ENCODE assay signal across 33 mouse cellular contexts in genomic region chr12:91956411-91956810, GRCm38 (mm10).
"Had no signal": no experiment of that assay in that cellular context is flagged by ENCODE, and none has a peak within 500 bp of the region (broad histone marks: within the 10 kb centered on the region; RNA-seq: fewer than 3 reads in every experiment).

No protein-coding gene starts in this region.

- H3K4me1 ChIP-seq: heart, embryonic 10.5 days; heart, embryonic 13.5 days; heart, embryonic 15.5 days; hindbrain, embryonic 10.5 days; hindbrain, embryonic 12.5 days; hindbrain, embryonic 13.5 days; hindbrain, embryonic 15.5 days; intestine, embryonic 15.5 days; kidney, embryonic 15.5 days had no signal

- H3K9me3 ChIP-seq: heart, embryonic 10.5 days; heart, embryonic 12.5 days; heart, embryonic 13.5 days; heart, embryonic 15.5 days; hindbrain, embryonic 10.5 days; hindbrain, embryonic 12.5 days; hindbrain, embryonic 13.5 days; hindbrain, embryonic 15.5 days; intestine, embryonic 15.5 days; kidney, embryonic 15.5 days had no signal

- DNase-seq: heart, postnatal 10 days; heart, postnatal 14 days; heart, postnatal 36 days; heart, postnatal 4 days; kidney, adult 11 months; kidney, adult 18-20 months; kidney, adult 2 months; kidney, adult 8-10 months; kidney, adult 9 months; kidney, postnatal 10 days; kidney, postnatal 14 days; kidney, postnatal 25 days; kidney, postnatal 36 days; kidney, postnatal 4 days; layer of hippocampus, adult 9-11 months; layer of hippocampus, postnatal 36 days had no signal

- ATAC-seq: hindbrain, embryonic 16.5 days; hindbrain, postnatal 0 days; inflammation-experienced regulatory T-cells, adult 6 months; intestine, embryonic 15.5 days; intestine, embryonic 16.5 days; intestine, postnatal 0 days had no signal

- H3K27me3 ChIP-seq: heart, embryonic 12.5 days; heart, embryonic 13.5 days; heart, embryonic 15.5 days; hindbrain, embryonic 12.5 days; hindbrain, embryonic 13.5 days; hindbrain, embryonic 15.5 days; intestine, embryonic 15.5 days; kidney, embryonic 15.5 days had no signal

- H3K4me3 ChIP-seq: heart, embryonic 10.5 days; heart, embryonic 12.5 days; heart, embryonic 13.5 days; heart, embryonic 15.5 days; hindbrain, embryonic 10.5 days; hindbrain, embryonic 12.5 days; hindbrain, embryonic 13.5 days; hindbrain, embryonic 15.5 days; intestine, embryonic 15.5 days; kidney, embryonic 15.5 days; layer of hippocampus, adult 2 months; left cerebral cortex, adult 2 months had no signal

- H3K36me3 ChIP-seq: heart, embryonic 10.5 days; heart, embryonic 12.5 days; heart, embryonic 13.5 days; heart, embryonic 15.5 days; hindbrain, embryonic 10.5 days; hindbrain, embryonic 12.5 days; hindbrain, embryonic 13.5 days; hindbrain, embryonic 15.5 days; intestine, embryonic 15.5 days; kidney, embryonic 15.5 days had no signal
